Mouse (Mus musculus): ENCODE results near the gene Asb10.

DNA sequence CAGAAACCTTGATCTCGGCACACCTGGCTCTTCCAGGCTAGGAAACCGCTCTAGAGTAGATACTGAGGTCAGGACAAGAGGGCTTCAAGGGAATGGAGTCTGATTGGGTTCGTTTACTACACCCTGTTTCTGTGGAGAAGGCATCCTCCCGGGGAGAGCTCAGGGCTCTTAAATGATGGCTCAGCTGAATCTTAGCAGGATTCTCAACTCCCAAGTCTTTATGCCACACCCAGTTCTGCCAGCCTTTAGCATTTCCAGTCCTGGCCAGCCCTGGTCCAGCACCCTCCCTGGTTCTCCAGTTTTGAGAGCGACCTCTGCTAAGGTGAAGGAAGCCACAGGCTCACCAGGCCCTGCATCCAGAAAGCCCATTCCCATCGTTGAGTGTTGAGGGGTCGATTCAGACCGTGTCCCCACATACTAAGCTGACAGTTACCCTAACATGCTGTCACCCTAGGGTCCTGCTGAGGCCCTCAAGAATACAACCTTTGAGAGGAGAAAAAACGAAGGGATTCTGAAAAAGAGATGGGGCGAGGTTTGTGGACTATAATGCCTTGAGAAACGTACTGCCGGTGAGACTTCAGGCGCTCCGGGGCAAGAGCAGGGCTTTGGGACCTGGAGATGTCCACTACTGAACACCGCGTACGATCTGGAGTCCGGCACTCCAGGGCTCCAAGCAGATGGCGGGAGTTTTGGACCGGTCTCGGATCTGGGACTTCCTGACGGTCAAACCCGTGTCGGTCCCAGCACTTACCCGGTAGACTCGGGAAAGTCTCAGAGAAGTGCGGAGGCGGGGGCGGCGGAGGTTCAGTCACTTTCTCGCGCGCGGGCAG is 15.2 kb downstream of the Asb10 start:
- TF ChIP-seq ZNF384 (IDR thresholded peaks at IDR 0.05; ENCODE audit: low read depth, low read length) (no peak), ZC3H11A (IDR thresholded peaks at IDR 0.05; ENCODE audit: borderline replicate concordance, low read depth, low read length) (no peak), HCFC1 (IDR thresholded peaks at IDR 0.05; ENCODE audit: borderline replicate concordance, insufficient read depth, low read length) (no peak), MAFK (IDR thresholded peaks at IDR 0.05; ENCODE audit: insufficient read depth, low read depth, low read length) (no peak)
